In the genomic region with DNA sequence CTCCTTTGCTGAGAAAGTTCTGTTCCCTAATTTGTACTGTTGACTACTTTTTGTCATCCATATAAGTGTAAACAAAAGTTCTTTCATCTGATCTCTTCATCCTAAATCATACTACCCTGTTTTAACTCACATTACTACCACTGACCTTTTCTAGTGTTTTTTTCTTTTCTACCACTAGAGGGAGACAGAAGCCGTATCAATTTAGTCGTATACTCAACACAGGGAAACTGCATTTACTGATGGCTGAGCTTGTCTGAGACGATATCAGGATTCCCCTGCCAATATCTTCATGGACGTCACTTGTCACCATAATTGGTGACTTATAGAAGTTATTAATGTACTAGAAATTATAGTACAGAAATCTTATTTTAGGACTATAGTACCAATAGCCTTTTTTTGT, we compare ENCODE assay signal across 9 mouse cellular contexts. TPM values are rescaled to one million over a fixed set of nuclear protein-coding genes. Genes with fewer than 3 reads are reported as not detected.
DNase-seq lines count a peak whose midpoint lies in the region; ATAC-seq and TF ChIP-seq lines count a peak whose summit lies in the region.
"Had no signal": no experiment of that assay in that cellular context is flagged by ENCODE, and none has a peak within 500 bp of the region (broad histone marks: within the 10 kb centered on the region; RNA-seq: fewer than 3 reads in every experiment).

No protein-coding gene starts in this region.

- no peak for DNase-seq in left cerebral cortex, adult 2 months (ENCODE audit: extremely low spot score in 1 of 2, low spot score in 2 of 2)
- no peak for DNase-seq in left cerebral cortex, adult 9 months (ENCODE audit: low spot score in 2 of 2)
- peak; percentile 36 for DNase-seq in MEL-GATA-1-ER (ENCODE audit: extremely low read depth, low read depth)
- peak; percentile 35 for DNase-seq in embryonic facial prominence, embryonic 14.5 days (ENCODE audit: low spot score)
- DNase-seq in right cerebral cortex, adult 2 months (ENCODE audit: low spot score in 2 of 2), result no peak
- DNase-seq in adrenal gland, postnatal 36 days, result no peak
- DNase-seq in kidney, postnatal 14 days, result no peak

- no peaks in the 10 kb centered on the region for H3K9me3 ChIP-seq in embryonic facial prominence, embryonic 14.5 days (ENCODE audit: control insufficient read depth, low read length)
- H3K9me3 ChIP-seq in midbrain, embryonic 15.5 days, result no peaks in the 10 kb centered on the region

- no peaks in the 10 kb centered on the region for H3K27me3 ChIP-seq in embryonic facial prominence, embryonic 14.5 days (replicated peaks; ENCODE audit: control insufficient read depth, insufficient read depth, low read length)
- no peaks in the 10 kb centered on the region for H3K27me3 ChIP-seq in midbrain, embryonic 15.5 days (replicated peaks)

- no peak overlapping the region for H3K27ac ChIP-seq in left cerebral cortex, adult 2 months
- H3K27ac ChIP-seq in embryonic facial prominence, embryonic 14.5 days (replicated peaks; ENCODE audit: low read depth, low read length), result no peak overlapping the region
- H3K27ac ChIP-seq in midbrain, embryonic 15.5 days, result no peak overlapping the region

- intact Hi-C loops in left cerebral cortex, adult 2 months (cut with DNase I), result loop anchor here (10.0 kb wide), 2 partner anchors 652 to 1272 kb away; no protein-coding TSS in a partner anchor

- H3K4me1 ChIP-seq in embryonic facial prominence, embryonic 14.5 days (ENCODE audit: control insufficient read depth, insufficient read depth, low read length), result no peaks in the 10 kb centered on the region
- H3K4me1 ChIP-seq in midbrain, embryonic 15.5 days, result no peaks in the 10 kb centered on the region

- 0 out of 2 replicates have a peak, but pooled peaks cover 7% of the 10 kb centered on the region for H3K36me3 ChIP-seq in embryonic facial prominence, embryonic 14.5 days (ENCODE audit: control insufficient read depth, insufficient read depth, low read length)
- no peaks in the 10 kb centered on the region for H3K36me3 ChIP-seq in midbrain, embryonic 15.5 days (replicated peaks)

- no peak overlapping the region for H3K4me3 ChIP-seq in left cerebral cortex, adult 2 months
- no peak overlapping the region for H3K4me3 ChIP-seq in embryonic facial prominence, embryonic 14.5 days (ENCODE audit: low read depth, low read length)
- H3K4me3 ChIP-seq in midbrain, embryonic 15.5 days, result no peak overlapping the region

- H3K4me2 ChIP-seq in embryonic facial prominence, embryonic 14.5 days (ENCODE audit: low read depth, low read length), result no peak overlapping the region
- H3K4me2 ChIP-seq in midbrain, embryonic 15.5 days, result no peak overlapping the region

- ATAC-seq in embryonic facial prominence, embryonic 14.5 days (ENCODE audit: low read depth), result no peak; the same call in 1 of the 2 replicates
- ATAC-seq in midbrain, embryonic 15.5 days (replicated peaks), result peak; percentile 85

- TF ChIP-seq CTCF in left cerebral cortex, adult 2 months (IDR thresholded peaks at IDR 0.05), result peak; percentile 78

- no peak overlapping the region for H3K9ac ChIP-seq in embryonic facial prominence, embryonic 14.5 days (ENCODE audit: low read depth, low read length)
- no peak overlapping the region for H3K9ac ChIP-seq in midbrain, embryonic 15.5 days

- WGBS in embryonic facial prominence, embryonic 14.5 days, result 8% methylated on average over 4 of the region's 4 CpGs
- 12% methylated on average over 4 of the region's 4 CpGs for WGBS in midbrain, embryonic 15.5 days

RNA-seq across cellular contexts. Expression of gene G6pdx, which starts 23.8 kb away (rescaled TPM):
- 10 to 100 TPM; 28.2 to 28.4 TPM for total RNA-seq in left cerebral cortex, adult 2 months (2021)
- polyA plus RNA-seq in embryonic facial prominence, embryonic 14.5 days (2014; fragmentation: Nextera tagmentation; extraction: Ambion mirVana), result 43.9 and 50.7 TPM in 2 replicates
- polyA plus RNA-seq in midbrain, embryonic 15.5 days (2015; fragmentation: Nextera tagmentation; extraction: Ambion mirVana), result 56.6 and 57.4 TPM in 2 replicates
- total RNA-seq in adrenal gland, postnatal 36 days (2021), result 100 to 1,000 TPM; 172 to 176 TPM

RNA-seq across cellular contexts. Expression of gene Gm6880, which starts 28.4 kb away (rescaled TPM):
- not detected for total RNA-seq in left cerebral cortex, adult 2 months (2021)
- polyA plus RNA-seq in embryonic facial prominence, embryonic 14.5 days (2014; fragmentation: Nextera tagmentation; extraction: Ambion mirVana), result not detected in 2 replicates
- not detected in 2 replicates for polyA plus RNA-seq in midbrain, embryonic 15.5 days (2015; fragmentation: Nextera tagmentation; extraction: Ambion mirVana)
- total RNA-seq in adrenal gland, postnatal 36 days (2021), result not detected
- polyA plus RNA-seq: lung, embryonic 16.5 days had no signal

RNA-seq across cellular contexts. Expression of gene Ikbkg, which starts 59.7 kb away (rescaled TPM):
- 10 to 100 TPM; 44.8 to 47.6 TPM for total RNA-seq in left cerebral cortex, adult 2 months (2021)
- polyA plus RNA-seq in embryonic facial prominence, embryonic 14.5 days (2014; fragmentation: Nextera tagmentation; extraction: Ambion mirVana), result 20.7 and 25.4 TPM in 2 replicates
- 15.2 and 16.0 TPM in 2 replicates for polyA plus RNA-seq in midbrain, embryonic 15.5 days (2015; fragmentation: Nextera tagmentation; extraction: Ambion mirVana)
- 100 to 1,000 TPM in 1 of 2 experiments, 10 to 100 TPM in 1; 71.2 to 110 TPM for total RNA-seq in adrenal gland, postnatal 36 days (2021)

RNA-seq across cellular contexts. Expression of gene Fam3a, which starts 59.7 kb away (rescaled TPM):
- total RNA-seq in left cerebral cortex, adult 2 months (2021), result 10 to 100 TPM; 15.7 to 20.9 TPM
- polyA plus RNA-seq in embryonic facial prominence, embryonic 14.5 days (2014; fragmentation: Nextera tagmentation; extraction: Ambion mirVana), result 38.4 and 43.0 TPM in 2 replicates
- 36.2 and 38.3 TPM in 2 replicates for polyA plus RNA-seq in midbrain, embryonic 15.5 days (2015; fragmentation: Nextera tagmentation; extraction: Ambion mirVana)
- 10 to 100 TPM; 28.6 TPM for total RNA-seq in adrenal gland, postnatal 36 days (2021)

Comparison
In these comparisons a context has a peak if more than half of its experiments do, and no peak if none do; other contexts are left out.
1. DNase-seq: peak in MEL-GATA-1-ER (single experiment) and embryonic facial prominence, embryonic 14.5 days (single experiment); none in left cerebral cortex, adult 2 months (0 of 2), left cerebral cortex, adult 9 months (0 of 2), right cerebral cortex, adult 2 months (0 of 2), adrenal gland, postnatal 36 days (0 of 2) and kidney, postnatal 14 days (single experiment).
2. RNA of gene G6pdx, which starts 23.8 kb away (total RNA-seq): 172 to 176 TPM in adrenal gland, postnatal 36 days; 28.2 to 28.4 TPM in left cerebral cortex, adult 2 months; every median in the first group is over 4 times any median in the second.